Mouse (Mus musculus) CH12.LX (cell line): Measurements from ENCODE around the gene Map3k15.

Experiments used
- CTCF ChIP-seq, 2 experiments: IDR thresholded peaks in 1 of 2; conservative IDR thresholded peaks in 1 of 2; 2 replicates each; pipeline ENCODE4 v1.5.1; 2011 to 2012; ENCODE audit warnings: low read depth in 2 of 2, low read length in 2 of 2, improper control_type of control experiment in 1 of 2, inconsistent platforms in 1 of 2, mild to moderate bottlenecking in 1 of 2, moderate library complexity in 1 of 2
- EP300 ChIP-seq: IDR thresholded peaks from 2 replicates; pipeline ENCODE4 v1.6.1; 2011; ENCODE audit warnings: low read length, improper control_type of control experiment
- JUN ChIP-seq: IDR thresholded peaks from 2 replicates; pipeline ENCODE4 v1.6.1; 2011; ENCODE audit warnings: low read depth, mild to moderate bottlenecking, low read length, improper control_type of control experiment, moderate library complexity; ENCODE audit not compliant: insufficient read depth
- MYC ChIP-seq: IDR thresholded peaks from 2 replicates; pipeline ENCODE4 v1.6.1; 2011; ENCODE audit warnings: low read depth, mild to moderate bottlenecking, improper control_type of control experiment, low read length
- POLR2A ChIP-seq: IDR thresholded peaks from 2 replicates; pipeline ENCODE4 v1.6.1; 2011; ENCODE audit warnings: low read depth, mild to moderate bottlenecking, improper control_type of control experiment, low read length
- TCF12 ChIP-seq: IDR thresholded peaks from 2 replicates; pipeline ENCODE4 v1.6.1; 2014; ENCODE audit warnings: low read depth, mild to moderate bottlenecking, inconsistent platforms, low read length, improper control_type of control experiment
- USF1 ChIP-seq: IDR thresholded peaks from 2 replicates; pipeline ENCODE4 v1.6.1; 2014; ENCODE audit warnings: low read depth, mild to moderate bottlenecking, inconsistent platforms, low read length, improper control_type of control experiment

DNA sequence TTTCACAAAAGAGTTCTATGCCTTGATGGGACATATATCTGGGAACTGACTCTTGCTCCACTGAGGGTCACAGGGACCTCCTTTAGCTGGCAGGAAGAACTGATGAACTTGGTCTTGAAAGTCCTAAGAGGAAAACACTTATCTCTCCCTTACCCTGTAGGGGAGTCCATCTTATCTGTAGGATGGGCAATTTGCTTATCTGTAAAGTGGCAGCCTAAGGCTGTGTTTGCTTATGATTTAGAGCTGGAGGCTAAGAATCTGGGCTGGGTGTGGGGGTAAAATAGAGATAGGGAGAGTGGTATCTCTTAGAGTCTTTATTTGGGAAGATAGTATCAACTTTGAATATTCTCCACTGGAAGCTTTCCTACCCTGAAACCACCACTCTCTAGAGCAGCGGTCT is 125.5 kb downstream of the Map3k15 start:
- TF ChIP-seq CTCF (conservative IDR thresholded peaks at IDR 0.05 in 1 of 2, IDR thresholded peaks at IDR 0.05 in 1 of 2; ENCODE audit: low read depth in 2 of 2, low read length in 2 of 2) (no peak), POLR2A (no peak), MYC (no peak), JUN (no peak), USF1 (no peak), EP300 (no peak), TCF12 (no peak)
